Mouse (Mus musculus): ENCODE results near the gene Serpina12.

DNA sequence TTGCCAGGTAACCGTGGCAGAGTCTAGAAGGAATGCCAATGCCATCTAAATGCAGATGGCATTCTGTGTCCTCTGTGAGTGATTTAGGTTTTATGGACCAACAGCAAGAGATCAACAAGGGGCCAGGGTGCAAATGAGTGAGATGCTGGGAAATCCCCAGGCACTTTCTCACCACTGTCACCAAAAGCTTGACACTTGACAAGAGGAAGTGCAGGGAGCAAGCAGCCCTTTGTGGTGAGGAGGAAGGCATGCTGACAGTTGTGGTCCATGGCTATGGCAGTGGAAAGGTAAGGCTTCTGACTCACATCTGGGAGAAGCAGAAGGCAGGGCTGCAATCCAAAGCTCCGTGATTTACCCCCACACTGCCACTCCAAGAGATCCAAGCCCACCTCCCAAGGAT lies 17.6 kb upstream of the Serpina12 start:
- TF ChIP-seq CTCF (IDR thresholded peaks at IDR 0.05; ENCODE audit: insufficient read depth, low read length) (no peak), POLR2A (IDR thresholded peaks at IDR 0.05; ENCODE audit: borderline replicate concordance, extremely low read depth, low read depth, low read length) (no peak)

All from lung, adult 2 months (tissue).